Mouse (Mus musculus) bone marrow, adult 2 months (tissue): ENCODE data around the gene Smurf2.

ENCODE experiments used
- CTCF ChIP-seq: fragments of 200-500 bp; IDR thresholded peaks from 2 replicates; pipeline ENCODE4 v1.5.1; 2011; ENCODE audit warnings: low read length, control low read depth; ENCODE audit not compliant: control insufficient read depth, insufficient read depth
- POLR2A ChIP-seq: fragments of 200-500 bp; IDR thresholded peaks from 2 replicates; pipeline ENCODE4 v1.6.1; 2011; ENCODE audit warnings: low read depth, mild to moderate bottlenecking, control low read depth, low read length, borderline replicate concordance; ENCODE audit not compliant: control insufficient read depth

- no peak for TF ChIP-seq CTCF
- TF ChIP-seq POLR2A = no peak
Measured at GRCm38 (mm10) chr11:106817156-106817555, 103.4 kb downstream of the Smurf2 start.
